Mouse (Mus musculus) adrenal gland (tissue): Measurements from ENCODE around the gene Rln1.

Experiments used
- intact Hi-C: fragments of 180-260 bp; cut with DNase I; formaldehyde crosslinking; loops from one replicate; pipeline ENCODE4 v1.15.1; 2025

Rln1 gene

GRCm38 (mm10) chr19:29296166-29296565 lies 38.3 kb downstream of the Rln1 start:
- intact Hi-C loops: no loop called here

DNA sequence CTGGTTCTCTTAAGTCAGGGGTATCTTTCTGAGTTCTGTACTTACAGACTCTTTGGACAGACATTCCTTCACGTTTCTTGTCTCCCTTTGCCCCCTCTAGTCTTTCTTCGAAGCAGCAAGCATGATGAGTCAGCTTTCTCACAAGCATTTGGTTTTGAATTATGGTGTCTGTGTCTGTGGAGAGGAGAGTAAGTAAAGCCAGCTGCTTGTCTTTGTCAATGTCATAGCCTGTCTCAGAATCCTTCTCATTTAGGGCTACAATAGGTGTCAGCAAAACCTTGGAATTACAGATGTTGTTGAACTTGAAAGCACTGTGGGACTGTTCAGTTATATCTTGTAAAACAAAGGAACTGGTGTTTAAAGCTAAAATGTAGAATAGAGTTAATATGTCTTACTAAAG lies 39.7 kb downstream of the Rln1 start:
- intact Hi-C loops: no loop called here

- intact Hi-C loops: no loop called here
Observed at GRCm38 (mm10) chr19:29292546-29292945, 41.9 kb downstream of the Rln1 start.

- intact Hi-C loops: no loop called here
Observed at GRCm38 (mm10) chr19:29291532-29291931, 42.9 kb downstream of the Rln1 start.

- intact Hi-C loops: no loop called here
Observed at GRCm38 (mm10) chr19:29287863-29288262, 46.6 kb downstream of the Rln1 start.

GRCm38 (mm10) chr19:29285451-29285869 lies 49.0 kb downstream of the Rln1 start:
- intact Hi-C loops: no loop called here
